Mouse (Mus musculus) embryonic facial prominence, embryonic 12.5 days (tissue): ENCODE data around the gene Eps8l3. TPM values are rescaled to one million over a fixed set of nuclear protein-coding genes. Genes with fewer than 3 reads are reported as not detected.
A peak's percentile ranks its signal among the peaks of the same experiment; 100 is the strongest.
"Not testable (repeated sequence)": the region's sequence is repeated elsewhere in the genome, so short reads cannot be mapped to it uniquely, and the experiment has no call there.

Experiments
- ATAC-seq: fragments of 200-750 bp; cut with Nextera tagmentation; 2 replicates; pipeline ENCODE4 v1.8.0; 2017; ENCODE audit not compliant: insufficient number of reproducible peaks, insufficient read depth, low FRiP score, low TSS enrichment
- H3K27ac ChIP-seq: fragments of 300-500 bp; sonication (generic); 2 replicates; pipeline ENCODE4 v1.5.1; 2016; ENCODE audit warnings: mild to moderate bottlenecking
- H3K27me3 ChIP-seq: fragments of 300-500 bp; sonication (generic); 2 replicates; pipeline ENCODE4 v1.6.1; 2016; ENCODE audit warnings: mild to moderate bottlenecking, moderate library complexity
- H3K36me3 ChIP-seq: fragments of 300-500 bp; sonication (generic); 2 replicates; pipeline ENCODE4 v1.6.1; 2016; ENCODE audit warnings: mild to moderate bottlenecking
- H3K4me1 ChIP-seq: fragments of 300-500 bp; sonication (generic); 2 replicates; pipeline ENCODE4 v1.6.1; 2016
- H3K4me2 ChIP-seq: fragments of 300-500 bp; sonication (generic); replicated peaks from 2 replicates; pipeline ENCODE4 v1.6.1; 2016; ENCODE audit warnings: mild to moderate bottlenecking, moderate library complexity
- H3K4me3 ChIP-seq: fragments of 300-500 bp; sonication (generic); 2 replicates; pipeline ENCODE4 v1.5.1; 2016; ENCODE audit warnings: mild to moderate bottlenecking
- H3K9ac ChIP-seq: fragments of 300-500 bp; sonication (generic); 2 replicates; pipeline ENCODE4 v1.6.1; 2016; ENCODE audit warnings: mild to moderate bottlenecking, moderate library complexity
- H3K9me3 ChIP-seq: fragments of 300-500 bp; sonication (generic); 2 replicates; pipeline ENCODE4 v1.6.1; 2016; ENCODE audit warnings: mild to moderate bottlenecking, moderate library complexity
- WGBS: fragments of 180-500 bp; shearing (Covaris S2); methylation state at CpG from one replicate; pipeline ENCODE4 v1.1.7; 2016; 5-methylcytosine and 5-hydroxymethylcytosine counted together
- polyA plus RNA-seq: library from polyadenylated mRNA; unstranded; fragments of >200 nt; fragmentation: Nextera tagmentation; extraction: Ambion mirVana; gene quantifications from 2 replicates; pipeline ENCODE4 v1.2.1, GENCODE M21; 2016

The Eps8l3 gene
- polyA plus RNA-seq, 1 experiment from 2014 or later, result not detected

DNA sequence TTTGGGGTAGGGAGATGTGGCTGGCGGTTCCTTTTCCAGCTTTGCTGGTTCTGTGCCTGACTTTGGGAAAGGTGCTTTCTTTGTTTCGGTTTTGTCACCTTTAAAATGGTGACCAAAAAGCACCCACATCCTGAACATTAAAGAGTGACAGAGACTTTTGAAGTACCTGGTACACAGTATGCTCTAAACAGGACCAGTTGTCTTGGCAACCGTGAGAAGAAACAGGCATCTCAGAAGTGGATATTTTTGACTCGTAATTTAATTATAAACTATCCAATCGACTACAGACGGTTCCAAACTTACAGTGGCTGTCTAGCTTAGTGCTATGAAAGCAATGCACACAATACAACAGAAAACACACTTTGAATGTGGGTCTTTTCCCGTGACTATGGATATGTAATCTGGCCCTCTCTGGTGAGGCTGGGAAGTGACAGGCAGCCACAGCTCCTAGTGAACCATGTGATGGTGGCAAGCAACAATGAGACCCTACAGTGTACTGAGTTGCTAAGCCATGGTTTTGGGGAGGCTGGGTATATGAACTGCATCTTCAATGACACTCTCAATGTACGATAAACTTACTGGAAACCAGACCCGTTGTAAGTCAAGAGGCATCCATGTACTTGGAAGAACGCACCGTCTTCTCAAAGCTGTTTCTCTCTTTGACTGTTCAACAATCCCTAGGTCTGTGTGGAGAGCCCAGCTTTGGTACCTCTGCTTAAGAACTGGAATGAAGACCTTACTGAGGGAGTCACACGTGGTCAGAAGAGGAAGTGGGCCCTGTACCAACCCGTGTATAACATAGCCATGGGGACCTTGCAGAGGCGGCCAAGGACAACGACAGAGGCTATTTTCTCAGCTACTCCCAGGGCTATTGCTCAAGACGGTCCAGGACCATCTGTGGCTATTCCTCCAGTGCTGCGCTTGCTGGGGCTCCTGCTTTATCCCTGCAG lies 23.5 kb upstream of the Eps8l3 start:
- Histone ChIP-seq H3K27me3 (no peaks in the 10 kb centered on the region), H3K4me3 (no peak overlapping the region), H3K27ac (no peak overlapping the region), H3K9ac (no peak overlapping the region), H3K4me1 (peaks cover 17% of the 10 kb centered on the region), H3K36me3 (no peaks in the 10 kb centered on the region), H3K9me3 (no peaks in the 10 kb centered on the region), H3K4me2 (no peak overlapping the region)
- no peak for ATAC-seq
- 78% methylated on average over 17 of the region's 17 CpGs for WGBS

DNA sequence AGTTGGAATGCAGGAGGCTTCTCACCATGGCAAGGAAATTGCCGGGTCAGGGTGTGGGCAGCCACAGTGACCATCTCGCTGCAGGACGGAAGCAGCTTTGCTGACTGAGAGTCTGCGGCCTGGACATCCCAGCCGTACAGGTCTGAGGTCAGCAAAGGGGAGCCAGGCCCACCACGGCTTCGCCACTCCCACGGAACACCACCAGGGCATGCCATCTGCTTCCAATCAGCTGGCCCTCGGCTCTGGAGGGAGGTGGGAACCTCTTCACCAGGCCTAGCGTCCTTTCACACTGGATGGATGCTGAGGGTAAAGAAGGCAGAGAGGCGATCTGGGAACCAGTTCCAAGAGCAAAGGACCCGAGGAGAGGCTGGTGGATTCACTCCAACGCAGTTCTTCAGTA lies 21.7 kb upstream of the Eps8l3 start:
- H3K9ac ChIP-seq, result no peak overlapping the region
- ATAC-seq, result no peak
- 40% methylated on average over 13 of the region's 13 CpGs for WGBS
- no peaks in the 10 kb centered on the region for H3K36me3 ChIP-seq
- H3K4me1 ChIP-seq, result peaks cover 13% of the 10 kb centered on the region
- no peaks in the 10 kb centered on the region for H3K27me3 ChIP-seq
- no peak overlapping the region for H3K4me2 ChIP-seq
- H3K9me3 ChIP-seq, result no peaks in the 10 kb centered on the region
- no peak overlapping the region for H3K27ac ChIP-seq
- no peak overlapping the region for H3K4me3 ChIP-seq

DNA sequence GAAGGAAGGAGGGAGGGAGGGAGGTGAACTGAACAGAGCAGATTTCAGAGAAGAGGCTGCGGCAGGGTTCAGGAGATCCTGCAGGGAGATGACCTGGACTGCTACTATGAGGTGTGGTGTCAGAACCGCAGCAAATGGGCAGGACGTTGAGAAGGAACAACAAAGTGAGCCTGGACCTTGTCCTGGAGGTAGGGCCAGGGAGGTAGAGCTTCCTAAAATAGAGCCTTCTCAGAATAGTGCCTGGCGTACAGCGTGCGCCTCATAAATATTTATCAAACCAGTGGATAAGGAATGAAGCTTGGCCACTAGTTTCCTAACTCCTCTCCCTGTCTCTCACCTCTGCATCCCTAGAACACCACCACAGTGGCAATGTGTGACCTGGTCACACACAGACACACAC lies 19.4 kb upstream of the Eps8l3 start:
- Histone ChIP-seq H3K27ac (no peak overlapping the region), H3K36me3 (no peaks in the 10 kb centered on the region), H3K4me3 (no peak overlapping the region), H3K4me2 (no peak overlapping the region), H3K27me3 (no peaks in the 10 kb centered on the region), H3K9me3 (no peaks in the 10 kb centered on the region), H3K9ac (no peak overlapping the region), H3K4me1 (peaks cover 6% of the 10 kb centered on the region; the same call in 1 of the 2 replicates)
- no peak for ATAC-seq
- WGBS, result 67% methylated on average over 6 of the region's 6 CpGs

DNA sequence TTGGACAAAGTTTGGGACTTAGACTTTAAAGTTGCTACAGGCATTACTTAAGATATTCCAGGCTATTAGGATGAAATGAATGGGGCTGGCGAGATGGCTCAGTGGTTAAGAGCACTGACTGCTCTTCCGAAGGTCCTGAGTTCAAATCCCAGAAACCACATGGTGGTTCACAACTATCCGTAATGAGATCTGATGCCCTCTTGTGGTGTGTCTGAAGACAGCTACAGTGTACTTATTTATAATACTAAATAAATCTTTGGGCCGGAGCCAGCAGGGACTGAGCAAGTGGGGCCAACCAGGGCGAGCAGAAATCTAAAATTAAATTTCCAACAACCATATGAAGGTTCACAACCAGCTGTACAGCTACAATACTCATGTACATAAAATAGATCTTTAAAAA lies 15.5 kb upstream of the Eps8l3 start:
- not testable (repeated sequence) for H3K9me3 ChIP-seq, H3K4me2 ChIP-seq
- WGBS, result 78% methylated on average over 5 of the region's 5 CpGs

DNA sequence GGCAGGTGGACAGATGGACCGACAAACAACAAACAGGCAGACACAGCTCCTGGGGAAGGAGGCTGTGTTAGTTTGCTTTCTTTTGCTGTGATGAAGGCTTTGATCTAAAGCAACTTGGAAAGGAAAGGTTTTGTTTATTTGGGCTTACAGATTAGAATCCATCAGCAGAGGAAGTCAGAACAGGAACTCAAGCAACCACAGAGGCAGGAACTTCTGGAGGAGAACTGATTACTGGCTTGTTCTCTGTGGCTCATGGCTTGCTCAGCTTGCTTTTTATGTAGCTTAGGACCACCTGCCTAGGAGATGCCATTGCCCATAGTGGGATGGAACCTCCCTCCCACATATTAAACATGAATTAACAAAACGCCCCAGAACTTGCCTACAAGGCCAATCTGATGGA lies 14.6 kb upstream of the Eps8l3 start:
- no peak for ATAC-seq
- H3K4me2 ChIP-seq, result no peak overlapping the region
- H3K4me1 ChIP-seq, result no peaks in the 10 kb centered on the region
- H3K4me3 ChIP-seq, result no peak overlapping the region
- H3K27ac ChIP-seq, result no peak overlapping the region
- no peaks in the 10 kb centered on the region for H3K36me3 ChIP-seq
- 79% methylated on average over 2 of the region's 2 CpGs for WGBS
- H3K9me3 ChIP-seq, result no peaks in the 10 kb centered on the region
- no peak overlapping the region for H3K9ac ChIP-seq
- H3K27me3 ChIP-seq, result 0 out of 2 replicates have a peak, but pooled peaks cover 2% of the 10 kb centered on the region

More for the DNA sequence above, 15.5 kb upstream of the Eps8l3 start:
- H3K27ac ChIP-seq, H3K9ac ChIP-seq, H3K27me3 ChIP-seq, ATAC-seq, H3K36me3 ChIP-seq, H3K4me1 ChIP-seq, H3K4me3 ChIP-seq: not testable (repeated sequence)

DNA sequence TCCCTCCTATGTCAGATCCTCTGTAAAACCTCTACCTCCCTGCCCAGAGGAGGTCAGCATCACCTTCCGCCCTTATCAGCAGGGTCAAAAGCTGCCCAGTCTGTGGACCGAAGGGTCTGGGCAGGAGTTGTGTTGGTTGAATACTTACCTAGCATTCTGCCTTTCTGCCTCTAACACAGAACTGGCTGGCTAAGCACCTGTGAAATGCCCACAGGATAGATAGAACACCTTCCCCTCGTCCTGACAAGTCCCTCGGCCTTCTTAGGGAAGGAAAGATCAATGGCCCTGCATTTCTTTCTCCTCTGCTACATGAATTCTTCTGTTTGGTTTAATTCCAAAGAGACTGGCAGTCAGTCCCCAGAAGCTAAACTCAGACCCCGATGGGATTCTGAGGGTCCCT lies 13.6 kb upstream of the Eps8l3 start:
- H3K9me3 ChIP-seq, result no peaks in the 10 kb centered on the region
- H3K27ac ChIP-seq, result no peak overlapping the region
- H3K4me1 ChIP-seq, result no peaks in the 10 kb centered on the region
- H3K36me3 ChIP-seq, result no peaks in the 10 kb centered on the region
- H3K27me3 ChIP-seq, result 0 out of 2 replicates have a peak, but pooled peaks cover 2% of the 10 kb centered on the region
- H3K9ac ChIP-seq, result no peak overlapping the region
- no peak overlapping the region for H3K4me3 ChIP-seq
- 81% methylated on average over 5 of the region's 5 CpGs for WGBS
- H3K4me2 ChIP-seq, result no peak overlapping the region
- no peak for ATAC-seq

DNA sequence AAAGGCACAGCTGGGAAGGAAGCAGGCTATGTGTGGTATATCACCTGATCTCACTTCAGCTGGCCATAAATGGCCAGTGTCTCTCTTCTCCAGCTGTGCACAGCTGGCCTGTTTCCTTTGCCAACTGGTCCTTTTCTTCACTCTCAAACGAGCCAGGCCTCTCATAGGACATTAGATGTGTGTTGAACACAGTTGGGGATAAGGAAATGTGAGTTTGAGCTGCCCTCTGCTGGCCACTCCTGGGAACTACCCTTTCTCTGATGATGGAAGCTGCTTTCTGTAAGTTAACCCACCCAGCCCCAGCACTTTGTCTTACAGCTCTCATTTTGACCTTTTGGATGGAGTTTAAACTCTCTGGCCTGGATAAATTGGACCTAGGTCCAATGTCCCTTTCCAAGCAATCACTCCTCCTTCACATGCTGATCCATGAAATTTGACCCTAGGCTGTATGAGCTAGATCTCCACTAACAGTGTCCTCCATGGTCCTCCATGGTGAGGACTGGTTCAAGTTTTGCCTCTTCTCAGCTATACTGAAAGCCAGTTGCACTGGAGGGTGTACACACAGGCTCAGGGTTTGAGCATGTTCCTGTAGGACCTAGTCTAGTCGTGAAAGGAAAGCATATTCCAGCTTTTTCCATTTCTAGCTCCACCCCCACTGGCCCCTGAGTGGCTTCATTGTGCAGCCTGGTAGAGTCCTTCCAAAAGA lies 13.0 kb upstream of the Eps8l3 start:
- Histone ChIP-seq H3K4me1 (peaks cover 3% of the 10 kb centered on the region; the same call in 1 of the 2 replicates), H3K27ac (no peak overlapping the region), H3K9ac (no peak overlapping the region), H3K36me3 (no peaks in the 10 kb centered on the region), H3K4me3 (no peak overlapping the region), H3K4me2 (no peak overlapping the region), H3K9me3 (no peaks in the 10 kb centered on the region), H3K27me3 (0 out of 2 replicates have a peak, but pooled peaks cover 2% of the 10 kb centered on the region)
- WGBS, result 14% methylated on average over 2 of the region's 2 CpGs
- peak; percentile 59; the same call in 1 of the 2 replicates for ATAC-seq

DNA sequence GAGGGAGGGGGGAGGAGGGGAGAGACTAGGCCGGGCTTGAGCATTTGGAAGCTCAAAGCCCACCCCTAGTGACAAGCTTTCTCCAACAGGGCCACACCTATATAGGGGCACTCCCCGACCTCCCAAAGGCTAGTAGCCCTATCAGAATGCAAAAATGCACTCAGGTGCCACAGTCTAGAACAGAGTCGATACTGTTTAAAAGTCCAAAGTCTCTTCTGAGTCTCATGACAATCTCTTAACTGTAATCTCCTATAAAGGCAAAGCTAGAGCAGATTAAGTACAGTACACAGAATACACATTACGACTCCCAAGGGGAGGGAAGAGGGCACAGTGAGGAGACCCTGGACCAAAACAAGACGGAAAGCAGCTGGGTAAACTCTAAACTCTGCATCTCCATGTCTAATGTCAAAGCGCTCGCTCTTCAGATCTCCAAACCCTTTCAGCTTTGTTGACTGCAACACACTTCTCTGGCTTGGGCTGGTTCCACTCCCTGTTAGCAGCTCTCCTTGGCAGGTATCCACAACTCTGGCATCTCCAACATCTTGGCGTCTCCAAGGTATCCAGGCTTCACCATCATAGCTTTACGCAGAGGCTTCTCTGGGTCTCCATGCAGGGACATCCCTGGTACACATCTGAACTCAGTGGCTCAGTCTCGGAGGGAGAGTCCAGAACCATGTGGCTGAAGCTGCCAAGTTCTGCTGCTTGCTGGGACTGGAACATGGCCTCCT lies 11.5 kb upstream of the Eps8l3 start:
- no peak overlapping the region for H3K4me2 ChIP-seq
- no peaks in the 10 kb centered on the region for H3K36me3 ChIP-seq
- 0 out of 2 replicates have a peak, but pooled peaks cover 2% of the 10 kb centered on the region for H3K27me3 ChIP-seq
- H3K9ac ChIP-seq, result no peak overlapping the region
- H3K9me3 ChIP-seq, result no peaks in the 10 kb centered on the region
- WGBS, result 67% methylated on average over 10 of the region's 10 CpGs
- H3K4me1 ChIP-seq, result peaks cover 4% of the 10 kb centered on the region; the same call in 1 of the 2 replicates
- H3K27ac ChIP-seq, result no peak overlapping the region
- ATAC-seq, result no peak
- H3K4me3 ChIP-seq, result no peak overlapping the region

DNA sequence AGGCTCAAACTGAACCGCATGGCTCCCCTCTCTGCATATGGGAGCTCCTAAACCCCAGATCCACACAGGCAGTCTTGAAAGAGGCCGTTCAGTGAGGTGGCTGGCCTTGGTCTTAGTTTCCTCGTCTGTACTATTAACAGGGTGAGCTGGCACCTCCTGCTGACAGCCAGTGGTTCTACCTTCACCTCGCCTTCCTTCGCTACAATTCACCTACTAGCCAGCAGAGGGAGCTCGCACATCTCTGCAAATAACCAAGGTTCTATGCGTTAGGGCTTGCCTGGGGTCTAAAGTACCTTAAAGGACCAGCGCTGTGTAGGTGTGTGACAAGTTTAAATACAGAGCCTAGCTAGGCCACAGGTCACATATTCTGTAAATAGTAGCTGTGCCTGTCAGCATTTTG lies 9.9 kb upstream of the Eps8l3 start:
- H3K27ac ChIP-seq, result no peak overlapping the region
- WGBS, result 6% methylated on average over 8 of the region's 8 CpGs
- H3K36me3 ChIP-seq, result no peaks in the 10 kb centered on the region
- H3K4me2 ChIP-seq, result no peak overlapping the region
- ATAC-seq, result peak; percentile 19; the same call in 1 of the 2 replicates
- 0 out of 2 replicates have a peak, but pooled peaks cover 2% of the 10 kb centered on the region for H3K27me3 ChIP-seq
- H3K4me1 ChIP-seq, result peaks cover 4% of the 10 kb centered on the region; the same call in 1 of the 2 replicates
- H3K9ac ChIP-seq, result no peak overlapping the region
- H3K9me3 ChIP-seq, result no peaks in the 10 kb centered on the region
- H3K4me3 ChIP-seq, result no peak overlapping the region

DNA sequence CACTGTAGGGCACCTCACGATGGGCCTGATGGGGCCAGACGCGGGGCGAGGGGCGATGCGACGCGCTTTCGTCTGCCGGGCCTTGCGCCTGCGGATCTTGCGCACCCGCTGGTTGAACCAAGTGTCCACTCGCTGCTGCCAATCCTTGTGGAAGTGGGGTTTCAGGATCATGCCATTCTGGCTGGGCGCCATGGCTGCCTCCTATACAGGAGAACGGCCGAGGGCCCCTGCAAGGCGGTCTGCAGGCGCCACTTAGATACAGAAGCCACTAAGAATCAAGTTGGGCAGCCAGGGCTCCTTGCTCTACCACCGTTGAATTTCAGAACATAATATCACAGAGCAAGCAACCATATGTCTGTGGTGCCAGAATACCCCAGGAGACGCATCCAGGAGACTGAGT lies 8.6 kb upstream of the Eps8l3 start:
- H3K36me3 ChIP-seq, result no peaks in the 10 kb centered on the region
- H3K27me3 ChIP-seq, result 0 out of 2 replicates have a peak, but pooled peaks cover 2% of the 10 kb centered on the region
- H3K4me2 ChIP-seq, result no peak overlapping the region
- H3K9ac ChIP-seq, result no peak overlapping the region
- peaks cover 4% of the 10 kb centered on the region; the same call in 1 of the 2 replicates for H3K4me1 ChIP-seq
- H3K27ac ChIP-seq, result no peak overlapping the region
- no peak overlapping the region for H3K4me3 ChIP-seq
- 89% methylated on average over 22 of the region's 22 CpGs for WGBS
- H3K9me3 ChIP-seq, result no peaks in the 10 kb centered on the region
- ATAC-seq, result no peak

GRCm38 (mm10) chr3:107869097-107869496 lies 7.9 kb upstream of the Eps8l3 start:
- Histone ChIP-seq H3K4me1 (peaks cover 4% of the 10 kb centered on the region; the same call in 1 of the 2 replicates), H3K36me3 (no peaks in the 10 kb centered on the region), H3K27ac (no peak overlapping the region), H3K4me2 (no peak overlapping the region), H3K9ac (no peak overlapping the region), H3K27me3 (0 out of 2 replicates have a peak, but pooled peaks cover 2% of the 10 kb centered on the region), H3K4me3 (no peak overlapping the region), H3K9me3 (no peaks in the 10 kb centered on the region)
- ATAC-seq, result no peak
- WGBS, result 11% methylated on average over 7 of the region's 7 CpGs
